Mouse (Mus musculus): ENCODE data around the gene Wipf2. TPM values are rescaled to one million over a fixed set of nuclear protein-coding genes. Genes with fewer than 3 reads are reported as not detected.
A peak's percentile ranks its signal among the peaks of the same experiment; 100 is the strongest.

Gene Wipf2
- total and polyA plus RNA-seq, 3 experiments: 4.0 to 9.6 (median 9.1) TPM

DNA sequence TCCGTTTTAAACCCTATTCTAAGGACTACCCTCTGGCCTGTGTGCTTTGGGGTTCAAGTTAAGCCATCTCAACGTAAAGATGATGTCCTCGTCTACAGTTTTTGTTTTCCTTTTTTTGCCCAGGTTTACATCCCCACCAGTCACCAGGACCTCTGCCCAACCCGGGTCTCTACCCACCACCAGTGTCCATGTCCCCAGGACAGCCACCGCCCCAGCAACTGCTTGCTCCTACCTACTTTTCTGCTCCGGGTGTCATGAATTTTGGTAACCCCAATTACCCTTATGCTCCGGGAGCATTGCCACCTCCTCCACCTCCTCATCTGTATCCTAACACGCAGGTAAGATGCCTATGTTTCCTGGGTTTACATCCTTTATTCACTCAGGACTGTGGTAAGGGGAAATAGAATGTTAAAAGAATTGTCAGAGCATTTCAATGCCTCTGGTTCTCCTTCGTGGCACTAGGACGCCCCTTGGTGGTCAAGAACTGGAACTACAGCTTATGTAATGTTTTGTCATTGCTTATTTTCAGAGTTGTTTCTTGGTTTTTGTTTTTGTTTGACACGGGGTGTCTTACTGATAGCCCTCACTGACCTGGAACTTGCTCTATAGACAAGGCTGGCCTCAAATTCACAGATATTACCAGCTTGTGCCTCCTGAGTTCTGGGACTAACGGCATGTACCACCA, 34.2 kb upstream of the Wipf2 start:
- H3K36me3 ChIP-seq (ENCODE audit: control insufficient read depth, insufficient read depth, low read length): peaks cover 17% of the 10 kb centered on the region
- peaks cover 5% of the 10 kb centered on the region for H3K4me1 ChIP-seq (ENCODE audit: control insufficient read depth, insufficient read depth, low read length)
- TF ChIP-seq POLR2A (IDR thresholded peaks at IDR 0.05; ENCODE audit: insufficient read depth, low read depth, low read length): no peak
- TF ChIP-seq CTCF (IDR thresholded peaks at IDR 0.05): peak; percentile 88
- intact Hi-C loops (cut with DNase I): loop anchor here (1.0 to 2.0 kb wide), 2 partner anchors 34 to 129 kb away; partner anchors contain the start of gene Msl1
- H3K4me3 ChIP-seq: no peak overlapping the region
- H3K27ac ChIP-seq: peak overlapping the region; percentile 56
- peak overlapping the region; percentile 51; the same call in 1 of the 2 replicates for H3K9ac ChIP-seq (ENCODE audit: low read depth, low read length)
- 62% methylated on average over 12 of the region's 12 CpGs for WGBS
- DNase-seq: peak; percentile 20 to 39
- H3K79me2 ChIP-seq (replicated peaks; ENCODE audit: control insufficient read depth, insufficient read depth, low read length): no peaks in the 10 kb centered on the region; the same call in 1 of the 2 replicates
- H3K27me3 ChIP-seq (ENCODE audit: control insufficient read depth, insufficient read depth, low read length): no peaks in the 10 kb centered on the region

DNA sequence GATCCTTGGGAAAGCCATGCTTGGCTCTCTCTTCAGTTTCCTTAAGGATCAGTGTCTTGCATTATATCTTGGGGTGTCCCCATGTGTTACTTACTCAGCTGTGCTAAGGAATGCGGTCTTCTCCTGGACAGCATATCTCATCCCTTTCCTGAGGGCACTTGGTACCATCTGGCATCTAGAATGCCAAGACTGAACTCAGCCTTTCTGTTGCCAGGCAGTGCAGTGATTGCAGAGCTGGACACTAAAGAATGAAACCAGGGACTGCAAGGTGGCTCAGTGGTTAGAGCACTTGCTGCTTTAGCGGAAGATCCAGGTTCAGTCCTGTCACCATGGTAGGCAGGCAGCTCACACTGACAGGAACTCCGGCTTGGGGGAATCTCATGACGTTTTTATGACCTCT, 33.6 kb upstream of the Wipf2 start:
- WGBS: 75% methylated on average over 4 of the region's 4 CpGs
- intact Hi-C loops (cut with DNase I): loop anchor here (1.0 to 2.0 kb wide), 2 partner anchors 35 to 130 kb away; partner anchors contain the start of gene Msl1
- Histone ChIP-seq H3K4me3 (no peak overlapping the region), H3K9ac (ENCODE audit: low read depth, low read length) (no peak overlapping the region), H3K27ac (peak overlapping the region; percentile 56), H3K4me1 (ENCODE audit: control insufficient read depth, insufficient read depth, low read length) (peaks cover 5% of the 10 kb centered on the region), H3K27me3 (ENCODE audit: control insufficient read depth, insufficient read depth, low read length) (no peaks in the 10 kb centered on the region), H3K36me3 (ENCODE audit: control insufficient read depth, insufficient read depth, low read length) (peaks cover 13% of the 10 kb centered on the region), H3K79me2 (replicated peaks; ENCODE audit: control insufficient read depth, insufficient read depth, low read length) (no peaks in the 10 kb centered on the region; the same call in 1 of the 2 replicates)
- no peak for TF ChIP-seq CTCF (IDR thresholded peaks at IDR 0.05)
- no peak for TF ChIP-seq EP300 (IDR thresholded peaks at IDR 0.05; ENCODE audit: insufficient read depth, low read depth, low read length)
- TF ChIP-seq POLR2A (IDR thresholded peaks at IDR 0.05; ENCODE audit: insufficient read depth, low read depth, low read length): no peak
- DNase-seq: no peak

DNA sequence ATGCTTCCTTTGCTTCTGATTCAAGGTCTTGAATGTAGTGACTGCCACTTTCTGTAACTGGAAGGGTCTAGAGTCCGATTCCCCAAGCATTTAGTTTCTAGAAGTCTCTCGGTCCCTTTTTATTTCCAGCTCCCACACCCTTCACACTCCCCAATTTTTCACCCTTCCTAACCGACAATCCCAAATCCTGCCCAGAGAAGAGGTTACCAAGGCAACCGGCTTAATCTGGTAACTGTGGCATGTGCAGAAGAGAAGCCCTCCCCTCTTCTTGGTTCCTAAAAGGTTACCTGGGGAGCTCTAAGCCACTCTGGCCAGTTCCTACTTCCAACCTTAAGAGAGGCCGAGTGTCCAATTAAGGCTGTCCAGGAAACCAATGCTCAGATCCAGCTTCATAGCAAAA, 28.1 kb upstream of the Wipf2 start:
- no peak overlapping the region for H3K4me3 ChIP-seq
- no peaks in the 10 kb centered on the region for H3K27me3 ChIP-seq (ENCODE audit: control insufficient read depth, insufficient read depth, low read length)
- H3K36me3 ChIP-seq (ENCODE audit: control insufficient read depth, insufficient read depth, low read length): 0 out of 2 replicates have a peak, but pooled peaks cover 2% of the 10 kb centered on the region
- WGBS: 59% methylated on average over 5 of the region's 5 CpGs
- no peak overlapping the region for H3K27ac ChIP-seq
- TF ChIP-seq CTCF (IDR thresholded peaks at IDR 0.05) (no peak), EP300 (IDR thresholded peaks at IDR 0.05; ENCODE audit: insufficient read depth, low read depth, low read length) (no peak), POLR2A (IDR thresholded peaks at IDR 0.05; ENCODE audit: insufficient read depth, low read depth, low read length) (no peak)
- H3K79me2 ChIP-seq (replicated peaks; ENCODE audit: control insufficient read depth, insufficient read depth, low read length): no peaks in the 10 kb centered on the region
- peaks cover 1% of the 10 kb centered on the region; the same call in 1 of the 2 replicates for H3K4me1 ChIP-seq (ENCODE audit: control insufficient read depth, insufficient read depth, low read length)
- intact Hi-C loops (cut with DNase I): no loop called here
- H3K9ac ChIP-seq (ENCODE audit: low read depth, low read length): no peak overlapping the region
- DNase-seq: no peak

DNA sequence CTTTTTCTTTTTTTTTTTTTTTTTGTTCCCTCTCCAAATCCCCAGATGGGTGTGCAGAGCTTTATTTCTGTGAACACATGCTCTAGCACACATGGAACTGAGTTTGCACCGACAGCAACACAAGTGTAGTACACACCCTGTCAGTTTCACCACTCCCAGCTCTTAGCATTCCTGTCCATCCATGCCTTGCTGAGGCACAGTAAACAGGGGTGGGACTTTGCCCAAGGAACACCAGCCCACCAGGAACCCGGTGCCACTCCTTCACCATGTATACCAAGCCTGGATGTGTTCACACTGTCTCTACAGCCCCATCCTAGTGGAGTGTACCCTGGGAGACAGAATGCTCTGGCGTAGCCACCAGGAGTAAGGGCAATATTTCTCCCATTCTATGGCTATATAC, 27.7 kb upstream of the Wipf2 start:
- 65% methylated on average over 3 of the region's 3 CpGs for WGBS
- Histone ChIP-seq H3K4me1 (ENCODE audit: control insufficient read depth, insufficient read depth, low read length) (peaks cover 1% of the 10 kb centered on the region; the same call in 1 of the 2 replicates), H3K4me3 (no peak overlapping the region), H3K36me3 (ENCODE audit: control insufficient read depth, insufficient read depth, low read length) (0 out of 2 replicates have a peak, but pooled peaks cover 2% of the 10 kb centered on the region), H3K27ac (no peak overlapping the region), H3K79me2 (replicated peaks; ENCODE audit: control insufficient read depth, insufficient read depth, low read length) (no peaks in the 10 kb centered on the region), H3K9ac (ENCODE audit: low read depth, low read length) (no peak overlapping the region), H3K27me3 (ENCODE audit: control insufficient read depth, insufficient read depth, low read length) (no peaks in the 10 kb centered on the region)
- intact Hi-C loops (cut with DNase I): no loop called here
- TF ChIP-seq EP300 (IDR thresholded peaks at IDR 0.05; ENCODE audit: insufficient read depth, low read depth, low read length): no peak
- TF ChIP-seq POLR2A (IDR thresholded peaks at IDR 0.05; ENCODE audit: insufficient read depth, low read depth, low read length): no peak
- TF ChIP-seq CTCF (IDR thresholded peaks at IDR 0.05): no peak
- DNase-seq: no peak

DNA sequence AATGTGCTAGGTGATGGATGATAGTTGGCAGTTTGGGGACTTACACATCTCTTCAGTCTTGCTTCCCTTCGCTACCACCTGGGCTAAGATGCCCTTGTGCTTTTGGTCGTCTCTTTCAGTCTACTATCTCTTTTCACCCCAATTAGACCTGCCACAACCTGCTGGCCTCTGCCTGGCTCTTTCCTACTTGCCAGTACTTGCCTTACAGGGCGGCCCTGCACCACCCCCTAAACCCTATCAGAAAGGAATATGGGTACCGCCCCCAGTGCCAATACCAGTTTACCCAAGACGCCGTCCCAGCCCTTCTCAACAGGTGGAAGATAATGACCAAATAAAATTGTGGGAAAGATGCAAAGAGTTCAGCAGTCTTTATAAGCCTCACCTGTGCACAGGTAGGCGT, 27.3 kb upstream of the Wipf2 start:
- DNase-seq: no peak
- H3K4me3 ChIP-seq: peak overlapping the region; percentile 59
- intact Hi-C loops (cut with DNase I): no loop called here
- WGBS: 31% methylated on average over 7 of the region's 7 CpGs
- H3K4me1 ChIP-seq (ENCODE audit: control insufficient read depth, insufficient read depth, low read length): peaks cover 1% of the 10 kb centered on the region; the same call in 1 of the 2 replicates
- TF ChIP-seq CTCF (IDR thresholded peaks at IDR 0.05): no peak
- TF ChIP-seq POLR2A (IDR thresholded peaks at IDR 0.05; ENCODE audit: insufficient read depth, low read depth, low read length): no peak
- TF ChIP-seq EP300 (IDR thresholded peaks at IDR 0.05; ENCODE audit: insufficient read depth, low read depth, low read length): no peak
- H3K9ac ChIP-seq (ENCODE audit: low read depth, low read length): no peak overlapping the region
- H3K36me3 ChIP-seq (ENCODE audit: control insufficient read depth, insufficient read depth, low read length): 0 out of 2 replicates have a peak, but pooled peaks cover 2% of the 10 kb centered on the region
- H3K27ac ChIP-seq: no peak overlapping the region
- H3K27me3 ChIP-seq (ENCODE audit: control insufficient read depth, insufficient read depth, low read length): no peaks in the 10 kb centered on the region
- no peaks in the 10 kb centered on the region for H3K79me2 ChIP-seq (replicated peaks; ENCODE audit: control insufficient read depth, insufficient read depth, low read length)

DNA sequence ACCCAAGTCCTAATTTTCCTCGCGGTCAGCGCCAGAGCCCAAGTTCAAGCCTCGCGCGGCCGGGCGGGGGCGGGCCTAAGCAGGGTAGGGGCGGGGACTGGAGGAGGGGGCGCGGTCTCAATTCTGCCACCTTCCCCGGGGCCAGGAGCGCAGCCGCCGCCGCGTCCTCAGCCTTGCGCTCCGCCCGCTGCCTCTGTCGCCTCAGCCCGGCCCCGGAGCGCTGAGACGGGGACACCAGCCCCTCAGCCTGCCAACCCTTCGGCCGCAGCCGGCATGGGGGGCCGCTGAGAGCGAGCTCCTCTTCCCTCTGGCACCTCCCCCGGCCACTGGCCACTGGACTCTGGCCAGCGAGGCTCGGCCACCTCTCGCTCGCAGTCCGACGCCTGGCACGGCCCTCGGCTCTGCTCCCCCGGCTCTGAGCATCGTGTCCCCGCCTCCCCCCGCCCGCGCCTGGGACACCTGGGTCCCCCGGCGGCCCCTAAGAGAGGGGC, 26.7 kb upstream of the Wipf2 start, which contains the start of gene Rapgefl1:
TSS of gene Rapgefl1 (plus strand) at position 135 of the 491 bp plus-strand sequence.
- H3K9ac ChIP-seq (ENCODE audit: low read depth, low read length): peak within 1 kb of the TSS; percentile 72
- H3K27ac ChIP-seq: no peak within 1 kb of the TSS; the same call in 1 of the 2 replicates
- TF ChIP-seq POLR2A (IDR thresholded peaks at IDR 0.05; ENCODE audit: insufficient read depth, low read depth, low read length): no peak
- no peak for TF ChIP-seq EP300 (IDR thresholded peaks at IDR 0.05; ENCODE audit: insufficient read depth, low read depth, low read length)
- no peak for TF ChIP-seq CTCF (IDR thresholded peaks at IDR 0.05)
- no peaks in the 10 kb centered on the region for H3K27me3 ChIP-seq (ENCODE audit: control insufficient read depth, insufficient read depth, low read length)
- WGBS: 0% methylated on average over 36 of the region's 48 CpGs
- no peaks in the 10 kb centered on the region for H3K79me2 ChIP-seq (replicated peaks; ENCODE audit: control insufficient read depth, insufficient read depth, low read length)
- no peaks in the 10 kb centered on the region for H3K36me3 ChIP-seq (ENCODE audit: control insufficient read depth, insufficient read depth, low read length)
- DNase-seq: peak; percentile 85 to 88
- H3K4me1 ChIP-seq (ENCODE audit: control insufficient read depth, insufficient read depth, low read length): peaks cover 1% of the 10 kb centered on the region; the same call in 1 of the 2 replicates
- intact Hi-C loops (cut with DNase I): no loop called here
- peak within 1 kb of the TSS; percentile 59 for H3K4me3 ChIP-seq

All from heart, adult 2 months (tissue).